Mouse (Mus musculus): ENCODE data around the gene Sap25. TPM values are rescaled to one million over a fixed set of nuclear protein-coding genes. Genes with fewer than 3 reads are reported as not detected.

Sap25 gene
- polyA plus RNA-seq, 1 experiment from 2014 or later = 5.9 TPM

DNA sequence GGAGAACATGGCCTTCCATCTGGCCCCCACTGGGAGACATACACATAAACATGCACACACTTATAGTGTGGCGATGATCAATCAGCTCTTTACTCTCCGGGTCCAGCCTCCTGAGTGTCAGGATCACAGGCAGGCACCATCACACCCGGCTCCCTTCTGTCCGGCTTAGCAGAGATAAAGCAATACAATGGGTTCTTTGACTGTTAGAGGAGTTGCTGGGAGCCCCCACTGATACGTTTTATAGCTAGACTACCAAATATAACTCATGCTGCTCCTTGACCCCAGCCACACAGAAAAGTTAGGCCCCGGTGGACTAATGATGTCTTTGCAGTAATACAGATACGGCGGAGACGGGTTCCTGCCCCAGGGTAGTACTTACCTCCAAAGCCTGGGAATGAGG lies 21.9 kb downstream of the Sap25 start:
- H3K4me2 ChIP-seq (ENCODE audit: low read length) = no peak overlapping the region
- no peaks in the 10 kb centered on the region for H3K27me3 ChIP-seq (ENCODE audit: control insufficient read depth, insufficient read depth, low read depth, low read length)
- no peak overlapping the region for H3K4me3 ChIP-seq (ENCODE audit: low read depth, low read length)
- H3K36me3 ChIP-seq (ENCODE audit: control insufficient read depth, insufficient read depth, low read length) = peaks cover 27% of the 10 kb centered on the region
- WGBS = 72% methylated on average over 9 of the region's 9 CpGs
- H3K27ac ChIP-seq (ENCODE audit: low read length) = no peak overlapping the region
- H3K4me1 ChIP-seq (ENCODE audit: control insufficient read depth, insufficient read depth, low read length) = no peaks in the 10 kb centered on the region
- no peaks in the 10 kb centered on the region for H3K9me3 ChIP-seq (replicated peaks; ENCODE audit: control insufficient read depth, low read length, poor library complexity, severe bottlenecking)
- no peak for ATAC-seq
- H3K9ac ChIP-seq (ENCODE audit: low read depth, low read length) = no peak overlapping the region

DNA sequence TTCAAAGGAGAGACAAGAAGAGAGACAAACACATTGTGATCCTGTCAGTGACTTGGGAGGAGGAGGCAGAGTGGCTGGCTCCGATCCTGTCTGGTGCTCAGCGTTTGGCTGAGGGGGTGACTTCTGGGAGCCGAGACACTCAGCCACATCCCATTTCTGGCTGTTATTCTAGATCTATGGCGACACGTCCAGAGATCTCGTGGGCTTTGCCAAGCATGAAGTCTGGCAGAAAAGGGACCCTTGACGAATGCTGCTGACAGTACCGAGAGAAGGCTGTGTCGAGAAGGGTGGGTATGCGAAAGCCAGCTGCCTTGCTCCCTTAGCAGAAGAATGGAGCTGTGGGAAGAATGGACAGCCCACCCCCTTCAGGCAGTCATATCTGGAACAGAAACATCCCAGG lies 27.8 kb downstream of the Sap25 start:
- WGBS = 67% methylated on average over 10 of the region's 10 CpGs
- H3K4me2 ChIP-seq (ENCODE audit: low read length) = no peak overlapping the region
- no peak overlapping the region for H3K9ac ChIP-seq (ENCODE audit: low read depth, low read length)
- H3K27me3 ChIP-seq (ENCODE audit: control insufficient read depth, insufficient read depth, low read depth, low read length) = no peaks in the 10 kb centered on the region
- H3K27ac ChIP-seq (ENCODE audit: low read length) = no peak overlapping the region
- no peaks in the 10 kb centered on the region for H3K4me1 ChIP-seq (ENCODE audit: control insufficient read depth, insufficient read depth, low read length)
- H3K4me3 ChIP-seq (ENCODE audit: low read depth, low read length) = no peak overlapping the region
- no peaks in the 10 kb centered on the region for H3K9me3 ChIP-seq (replicated peaks; ENCODE audit: control insufficient read depth, low read length, poor library complexity, severe bottlenecking)
- peaks cover 12% of the 10 kb centered on the region for H3K36me3 ChIP-seq (ENCODE audit: control insufficient read depth, insufficient read depth, low read length)
- ATAC-seq = no peak

GRCm38 (mm10) chr5:137670240-137670639 lies 29.1 kb downstream of the Sap25 start:
- H3K9ac ChIP-seq (ENCODE audit: low read depth, low read length) = no peak overlapping the region
- no peak for ATAC-seq
- 96% methylated on average over 1 of the region's 1 CpGs for WGBS
- H3K4me1 ChIP-seq (ENCODE audit: control insufficient read depth, insufficient read depth, low read length) = no peaks in the 10 kb centered on the region
- H3K27ac ChIP-seq (ENCODE audit: low read length) = no peak overlapping the region
- no peaks in the 10 kb centered on the region for H3K9me3 ChIP-seq (replicated peaks; ENCODE audit: control insufficient read depth, low read length, poor library complexity, severe bottlenecking)
- no peak overlapping the region for H3K4me2 ChIP-seq (ENCODE audit: low read length)
- H3K4me3 ChIP-seq (ENCODE audit: low read depth, low read length) = no peak overlapping the region
- peaks cover 10% of the 10 kb centered on the region for H3K36me3 ChIP-seq (ENCODE audit: control insufficient read depth, insufficient read depth, low read length)
- no peaks in the 10 kb centered on the region for H3K27me3 ChIP-seq (ENCODE audit: control insufficient read depth, insufficient read depth, low read depth, low read length)

- no peaks in the 10 kb centered on the region for H3K9me3 ChIP-seq (replicated peaks; ENCODE audit: control insufficient read depth, low read length, poor library complexity, severe bottlenecking)
- H3K36me3 ChIP-seq (ENCODE audit: control insufficient read depth, insufficient read depth, low read length) = peaks cover 5% of the 10 kb centered on the region; the same call in 1 of the 2 replicates
- WGBS = 51% methylated on average over 9 of the region's 9 CpGs
- no peak overlapping the region; the same call in 1 of the 2 replicates for H3K9ac ChIP-seq (ENCODE audit: low read depth, low read length)
- H3K4me1 ChIP-seq (ENCODE audit: control insufficient read depth, insufficient read depth, low read length) = no peaks in the 10 kb centered on the region
- no peak overlapping the region for H3K4me2 ChIP-seq (ENCODE audit: low read length)
- H3K27ac ChIP-seq (ENCODE audit: low read length) = no peak overlapping the region
- ATAC-seq = no peak
- no peaks in the 10 kb centered on the region for H3K27me3 ChIP-seq (ENCODE audit: control insufficient read depth, insufficient read depth, low read depth, low read length)
- H3K4me3 ChIP-seq (ENCODE audit: low read depth, low read length) = no peak overlapping the region
Measured at GRCm38 (mm10) chr5:137671443-137672240, 30.5 kb downstream of the Sap25 start.

DNA sequence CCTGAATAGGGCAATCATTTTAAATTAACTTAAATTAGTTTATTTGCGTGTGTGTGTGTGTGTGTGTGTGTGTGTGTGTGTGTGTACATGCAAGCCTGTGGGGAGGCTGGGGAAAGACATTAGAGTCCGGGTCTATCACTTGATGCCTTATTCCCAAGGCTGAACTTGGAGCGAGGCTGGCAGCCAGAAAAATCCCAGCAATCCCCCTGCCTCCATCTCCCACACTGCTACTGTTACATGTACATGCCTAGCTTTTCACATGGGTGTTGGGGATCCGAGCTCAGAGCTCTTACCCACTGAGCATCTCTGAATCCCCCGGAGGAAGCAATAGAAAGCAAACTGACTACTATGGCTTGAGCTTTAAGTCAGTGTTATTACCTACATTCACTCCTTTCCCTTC lies 31.2 kb downstream of the Sap25 start:
- Histone ChIP-seq H3K27ac (ENCODE audit: low read length) (no peak overlapping the region), H3K36me3 (ENCODE audit: control insufficient read depth, insufficient read depth, low read length) (no peaks in the 10 kb centered on the region), H3K9me3 (replicated peaks; ENCODE audit: control insufficient read depth, low read length, poor library complexity, severe bottlenecking) (no peaks in the 10 kb centered on the region), H3K27me3 (ENCODE audit: control insufficient read depth, insufficient read depth, low read depth, low read length) (no peaks in the 10 kb centered on the region), H3K4me1 (ENCODE audit: control insufficient read depth, insufficient read depth, low read length) (no peaks in the 10 kb centered on the region), H3K4me2 (ENCODE audit: low read length) (no peak overlapping the region), H3K4me3 (ENCODE audit: low read depth, low read length) (no peak overlapping the region), H3K9ac (ENCODE audit: low read depth, low read length) (no peak overlapping the region)
- ATAC-seq = no peak
- whole genome bisulfite sequencing = 89% methylated on average over 5 of the region's 5 CpGs

DNA sequence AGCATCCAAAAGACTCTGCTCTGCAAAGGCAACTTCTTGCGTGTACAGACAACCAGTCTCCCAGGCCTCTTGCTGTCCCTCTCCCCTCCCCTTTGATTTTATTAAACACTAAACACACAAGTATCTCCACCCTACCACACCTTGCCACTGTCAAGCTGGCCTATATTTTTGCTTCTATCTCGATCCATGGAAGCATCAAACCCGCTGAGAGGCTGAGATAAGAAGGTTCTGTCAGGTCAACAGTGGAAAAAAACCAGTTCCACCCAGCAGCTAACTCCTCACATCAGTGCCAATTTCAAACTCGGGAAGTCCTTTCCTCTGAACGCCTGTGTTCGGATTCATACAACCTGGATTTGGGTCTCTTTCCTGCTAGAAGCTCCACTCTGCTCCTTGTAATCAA lies 31.9 kb downstream of the Sap25 start:
- 91% methylated on average over 6 of the region's 6 CpGs for WGBS
- Histone ChIP-seq H3K36me3 (ENCODE audit: control insufficient read depth, insufficient read depth, low read length) (no peaks in the 10 kb centered on the region), H3K4me2 (ENCODE audit: low read length) (no peak overlapping the region), H3K4me1 (ENCODE audit: control insufficient read depth, insufficient read depth, low read length) (no peaks in the 10 kb centered on the region), H3K9ac (ENCODE audit: low read depth, low read length) (no peak overlapping the region), H3K9me3 (replicated peaks; ENCODE audit: control insufficient read depth, low read length, poor library complexity, severe bottlenecking) (no peaks in the 10 kb centered on the region), H3K27ac (ENCODE audit: low read length) (no peak overlapping the region), H3K27me3 (ENCODE audit: control insufficient read depth, insufficient read depth, low read depth, low read length) (no peaks in the 10 kb centered on the region), H3K4me3 (ENCODE audit: low read depth, low read length) (no peak overlapping the region)
- no peak for ATAC-seq

DNA sequence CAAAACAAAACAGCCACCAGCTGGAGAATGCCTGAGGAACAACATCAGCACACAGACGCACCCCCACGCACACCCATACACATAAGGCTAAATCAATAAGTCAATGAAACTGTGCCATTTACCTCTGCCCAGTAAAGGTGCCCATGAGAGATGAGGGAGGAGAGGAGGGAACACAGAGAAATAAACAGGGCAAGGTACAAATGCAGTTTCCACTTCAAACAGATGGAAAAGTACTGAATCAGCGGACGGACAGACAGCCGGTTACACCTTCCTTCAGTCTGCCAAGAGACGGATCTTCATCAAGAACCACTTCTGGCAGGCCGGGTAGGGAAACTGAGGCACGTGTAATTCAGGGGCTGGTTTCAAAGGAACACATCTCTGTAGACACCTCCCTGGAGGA lies 33.7 kb downstream of the Sap25 start:
- 94% methylated on average over 8 of the region's 8 CpGs for WGBS
- Histone ChIP-seq H3K36me3 (ENCODE audit: control insufficient read depth, insufficient read depth, low read length) (no peaks in the 10 kb centered on the region), H3K9me3 (replicated peaks; ENCODE audit: control insufficient read depth, low read length, poor library complexity, severe bottlenecking) (no peaks in the 10 kb centered on the region), H3K4me3 (ENCODE audit: low read depth, low read length) (no peak overlapping the region), H3K4me1 (ENCODE audit: control insufficient read depth, insufficient read depth, low read length) (no peaks in the 10 kb centered on the region), H3K4me2 (ENCODE audit: low read length) (no peak overlapping the region), H3K27ac (ENCODE audit: low read length) (no peak overlapping the region), H3K9ac (ENCODE audit: low read depth, low read length) (no peak overlapping the region), H3K27me3 (ENCODE audit: control insufficient read depth, insufficient read depth, low read depth, low read length) (no peaks in the 10 kb centered on the region)
- ATAC-seq = no peak

DNA sequence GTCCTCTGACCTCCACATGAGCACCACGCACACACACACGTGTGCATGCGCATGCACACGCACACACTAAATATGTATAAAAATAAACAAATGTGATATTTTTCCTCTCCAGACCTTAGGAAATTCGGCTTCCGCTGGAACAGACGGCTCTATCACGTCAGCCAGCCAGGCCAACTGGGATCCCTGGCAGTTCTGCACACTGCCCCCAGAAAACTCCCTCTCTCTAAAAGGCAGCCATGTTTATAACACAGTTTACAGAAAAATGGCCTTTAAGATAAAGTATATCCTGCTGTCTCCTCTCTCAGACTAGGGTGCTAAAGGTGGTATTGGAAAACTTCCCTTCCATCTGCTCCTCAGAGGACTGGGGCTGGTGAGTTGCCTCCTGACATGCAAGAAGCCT lies 36.7 kb downstream of the Sap25 start:
- peaks cover 9% of the 10 kb centered on the region for H3K4me1 ChIP-seq (ENCODE audit: control insufficient read depth, insufficient read depth, low read length)
- H3K4me2 ChIP-seq (ENCODE audit: low read length) = no peak overlapping the region
- H3K9ac ChIP-seq (ENCODE audit: low read depth, low read length) = no peak overlapping the region
- no peak overlapping the region for H3K27ac ChIP-seq (ENCODE audit: low read length)
- WGBS = 96% methylated on average over 8 of the region's 8 CpGs
- H3K4me3 ChIP-seq (ENCODE audit: low read depth, low read length) = no peak overlapping the region
- no peaks in the 10 kb centered on the region for H3K27me3 ChIP-seq (ENCODE audit: control insufficient read depth, insufficient read depth, low read depth, low read length)
- no peaks in the 10 kb centered on the region for H3K36me3 ChIP-seq (ENCODE audit: control insufficient read depth, insufficient read depth, low read length)
- no peak for ATAC-seq
- H3K9me3 ChIP-seq (replicated peaks; ENCODE audit: control insufficient read depth, low read length, poor library complexity, severe bottlenecking) = no peaks in the 10 kb centered on the region

DNA sequence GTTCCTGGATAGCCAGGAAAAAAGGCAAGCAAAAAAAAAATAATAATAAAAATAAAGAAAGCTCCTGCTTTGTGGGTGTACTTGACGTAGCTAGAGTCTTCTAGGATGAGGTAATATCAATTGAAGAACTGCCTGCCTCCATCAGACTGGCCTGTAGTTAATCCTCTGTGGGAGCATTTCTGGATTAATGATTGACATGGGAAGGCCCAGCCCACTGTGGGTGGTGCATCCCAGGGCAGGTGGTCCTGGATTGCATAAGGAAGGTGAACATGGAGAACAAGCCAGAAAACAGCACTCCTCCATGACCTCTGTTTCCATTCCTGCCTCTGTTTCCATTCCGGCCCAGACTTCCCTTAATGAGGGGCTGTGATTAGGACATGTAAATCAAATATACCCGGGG lies 37.6 kb downstream of the Sap25 start:
- Histone ChIP-seq H3K9ac (ENCODE audit: low read depth, low read length) (no peak overlapping the region), H3K9me3 (replicated peaks; ENCODE audit: control insufficient read depth, low read length, poor library complexity, severe bottlenecking) (no peaks in the 10 kb centered on the region), H3K4me3 (ENCODE audit: low read depth, low read length) (no peak overlapping the region), H3K27ac (ENCODE audit: low read length) (no peak overlapping the region), H3K36me3 (ENCODE audit: control insufficient read depth, insufficient read depth, low read length) (no peaks in the 10 kb centered on the region), H3K4me2 (ENCODE audit: low read length) (no peak overlapping the region), H3K4me1 (ENCODE audit: control insufficient read depth, insufficient read depth, low read length) (peaks cover 18% of the 10 kb centered on the region), H3K27me3 (ENCODE audit: control insufficient read depth, insufficient read depth, low read depth, low read length) (no peaks in the 10 kb centered on the region)
- ATAC-seq = no peak
- WGBS = 87% methylated on average over 3 of the region's 3 CpGs

Measured in midbrain, embryonic 16.5 days (tissue).